Mouse (Mus musculus) E14TG2a.4 (cell line): Measurements from ENCODE around the gene Nr1d1.
A peak's percentile ranks its signal among the peaks of the same experiment; 100 is the strongest.

ENCODE experiments used
- CTCF ChIP-seq: conservative IDR thresholded peaks from 2 replicates; pipeline ENCODE4 v1.5.1; 2014; ENCODE audit warnings: low read length
- POU5F1 ChIP-seq: IDR thresholded peaks from 2 replicates; pipeline ENCODE4 v1.6.1; 2014; ENCODE audit warnings: low read length, borderline replicate concordance

DNA sequence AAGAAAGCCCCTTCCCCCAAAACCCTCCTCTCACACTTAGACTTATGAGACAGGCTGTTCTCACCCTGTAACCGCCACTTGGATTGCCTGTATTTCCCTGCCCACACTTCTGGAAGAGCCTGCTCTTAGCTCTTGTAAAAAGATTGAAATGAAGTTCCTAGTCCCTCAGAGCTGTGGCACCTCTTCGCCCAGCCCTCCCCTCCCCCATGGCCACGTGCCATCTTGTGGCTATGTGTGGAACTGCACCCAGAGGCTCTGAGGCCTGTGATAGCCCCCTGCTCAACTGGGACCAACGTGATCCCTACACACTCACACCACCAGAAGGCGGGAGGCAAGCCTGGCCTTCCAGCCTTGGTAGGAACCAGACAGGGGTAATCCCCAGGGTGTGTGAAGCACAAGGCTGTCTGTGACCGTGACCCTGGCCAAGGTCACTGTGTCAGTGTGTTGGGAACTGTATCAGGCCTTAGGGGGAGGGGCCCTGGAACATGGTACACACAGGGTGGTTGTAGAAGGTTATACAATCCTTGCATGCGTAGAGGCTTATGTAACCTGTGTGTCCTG, 20.4 kb downstream of the Nr1d1 start:
- TF ChIP-seq CTCF = peak; percentile 95
- TF ChIP-seq POU5F1 = no peak
